Mouse (Mus musculus) forebrain, embryonic 11.5 days (tissue): ENCODE results near the gene Gast. TPM values are rescaled to one million over a fixed set of nuclear protein-coding genes. Genes with fewer than 3 reads are reported as not detected.
A peak's percentile ranks its signal among the peaks of the same experiment; 100 is the strongest.

ENCODE experiments used
- ATAC-seq: fragments of 200-750 bp; cut with Nextera tagmentation; replicated peaks from 2 replicates; pipeline ENCODE4 v1.8.0; 2017; ENCODE audit warnings: moderate TSS enrichment; ENCODE audit not compliant: low FRiP score
- DNase-seq: peaks from one replicate; pipeline ENCODE4 v3.0.0-alpha.2; 2017; ENCODE audit warnings: low spot score
- H3K27ac ChIP-seq: fragments of 300-500 bp; sonication (generic); 2 replicates; pipeline ENCODE4 v1.5.1; 2014; ENCODE audit warnings: low read depth, low read length
- H3K27me3 ChIP-seq: fragments of 300-500 bp; sonication (generic); 2 replicates; pipeline ENCODE4 v1.6.1; 2014; ENCODE audit warnings: mild to moderate bottlenecking, low read length, mixed read lengths; ENCODE audit not compliant: control insufficient read depth, insufficient read depth
- H3K36me3 ChIP-seq: fragments of 300-500 bp; sonication (generic); 2 replicates; pipeline ENCODE4 v1.6.1; 2014; ENCODE audit warnings: mild to moderate bottlenecking, low read length, moderate library complexity, mixed read lengths; ENCODE audit not compliant: control insufficient read depth, insufficient read depth
- H3K4me1 ChIP-seq: fragments of 300-500 bp; sonication (generic); replicated peaks from 2 replicates; pipeline ENCODE4 v1.6.1; 2014; ENCODE audit warnings: low read length, mixed read lengths; ENCODE audit not compliant: control insufficient read depth, insufficient read depth
- H3K4me2 ChIP-seq: fragments of 300-500 bp; sonication (generic); 2 replicates; pipeline ENCODE4 v1.6.1; 2014; ENCODE audit warnings: low read depth, mild to moderate bottlenecking, low read length, moderate library complexity, mixed read lengths; ENCODE audit not compliant: severe bottlenecking
- H3K4me3 ChIP-seq: fragments of 300-500 bp; sonication (generic); 2 replicates; pipeline ENCODE4 v1.5.1; 2014; ENCODE audit warnings: low read depth, low read length
- H3K9ac ChIP-seq: fragments of 300-500 bp; sonication (generic); 2 replicates; pipeline ENCODE4 v1.6.1; 2014; ENCODE audit warnings: low read length
- H3K9me3 ChIP-seq: fragments of 300-500 bp; sonication (generic); 2 replicates; pipeline ENCODE4 v1.6.1; 2016; ENCODE audit warnings: low read length, mixed read lengths; ENCODE audit not compliant: control insufficient read depth
- WGBS: fragments of 180-500 bp; shearing (Covaris S2); extraction: QIAGEN DNeasy Blood & Tissue Kit; methylation state at CpG from one replicate; pipeline ENCODE4 v1.1.7; 2014; 5-methylcytosine and 5-hydroxymethylcytosine counted together
- polyA plus RNA-seq: library from polyadenylated mRNA; unstranded; fragments of >200 nt; fragmentation: Nextera tagmentation; extraction: Ambion mirVana; gene quantifications from 2 replicates; pipeline ENCODE4 v1.2.1, GENCODE M21; 2014

Gast gene
- polyA plus RNA-seq, 1 experiment from 2014 or later, result 0.79 TPM

- H3K27me3 ChIP-seq, result no peaks in the 10 kb centered on the region
- H3K9me3 ChIP-seq, result no peaks in the 10 kb centered on the region
- H3K4me2 ChIP-seq, result no peak overlapping the region
- no peaks in the 10 kb centered on the region for H3K36me3 ChIP-seq
- H3K9ac ChIP-seq, result no peak overlapping the region
- 73% methylated on average over 3 of the region's 3 CpGs for whole genome bisulfite sequencing
- H3K27ac ChIP-seq, result peak overlapping the region; percentile 18; the same call in 1 of the 2 replicates
- no peak overlapping the region for H3K4me3 ChIP-seq
- ATAC-seq (no peak), DNase-seq (no peak)
- H3K4me1 ChIP-seq, result 0 out of 2 replicates have a peak, but pooled peaks cover 5% of the 10 kb centered on the region
These were observed 1.5 kb downstream of the Gast start for GRCm38 (mm10) chr11:100335731-100336130.

GRCm38 (mm10) chr11:100344269-100344668 lies 10.1 kb downstream of the Gast start:
- 93% methylated on average over 10 of the region's 10 CpGs for WGBS
- ATAC-seq (no peak), DNase-seq (no peak)
- no peaks in the 10 kb centered on the region for H3K9me3 ChIP-seq
- H3K27ac ChIP-seq, result no peak overlapping the region
- no peaks in the 10 kb centered on the region for H3K36me3 ChIP-seq
- H3K4me1 ChIP-seq, result no peaks in the 10 kb centered on the region
- H3K9ac ChIP-seq, result no peak overlapping the region
- no peaks in the 10 kb centered on the region for H3K27me3 ChIP-seq
- H3K4me3 ChIP-seq, result no peak overlapping the region
- no peak overlapping the region for H3K4me2 ChIP-seq

- H3K9ac ChIP-seq, result no peak overlapping the region
- peaks cover 4% of the 10 kb centered on the region; the same call in 1 of the 2 replicates for H3K27me3 ChIP-seq
These were observed 18.1 kb downstream of the Gast start for GRCm38 (mm10) chr11:100352076-100352857.

GRCm38 (mm10) chr11:100355151-100355951 lies 21.1 kb downstream of the Gast start:
- no peak overlapping the region for H3K27ac ChIP-seq
- under 1% methylated on average over 54 of the region's 54 CpGs for WGBS
- H3K36me3 ChIP-seq, result no peaks in the 10 kb centered on the region; the same call in 1 of the 2 replicates
- peak overlapping the region; percentile 92 for H3K4me2 ChIP-seq
- H3K9ac ChIP-seq, result peak overlapping the region; percentile 67
- peak; percentile 72 for ATAC-seq
- peak overlapping the region; percentile 62 for H3K4me3 ChIP-seq
- H3K9me3 ChIP-seq, result no peaks in the 10 kb centered on the region
- peaks cover 4% of the 10 kb centered on the region; the same call in 1 of the 2 replicates for H3K27me3 ChIP-seq
- no peaks in the 10 kb centered on the region; the same call in 1 of the 2 replicates for H3K4me1 ChIP-seq
- peak; percentile 77 for DNase-seq

More at GRCm38 (mm10) chr11:100352076-100352857, 18.1 kb downstream of the Gast start:
- no peak for ATAC-seq
- no peak overlapping the region for H3K4me2 ChIP-seq
- H3K9me3 ChIP-seq, result no peaks in the 10 kb centered on the region
- no peak for DNase-seq
- H3K4me3 ChIP-seq, result no peak overlapping the region
- no peaks in the 10 kb centered on the region; the same call in 1 of the 2 replicates for H3K36me3 ChIP-seq
- no peak overlapping the region for H3K27ac ChIP-seq
- H3K4me1 ChIP-seq, result no peaks in the 10 kb centered on the region; the same call in 1 of the 2 replicates
- 40% methylated on average over 10 of the region's 10 CpGs for WGBS

- Histone ChIP-seq H3K9ac (peak within 1 kb of the TSS; percentile 67), H3K4me3 (peak within 1 kb of the TSS; percentile 62), H3K4me2 (peak within 1 kb of the TSS; percentile 92), H3K9me3 (no peaks in the 10 kb centered on the region), H3K27ac (0 out of 2 replicates have a peak within 1 kb of the TSS, but pooled peaks have one; percentile 39), H3K36me3 (no peaks in the 10 kb centered on the region; the same call in 1 of the 2 replicates), H3K27me3 (peaks cover 4% of the 10 kb centered on the region; the same call in 1 of the 2 replicates), H3K4me1 (no peaks in the 10 kb centered on the region; the same call in 1 of the 2 replicates)
- DNase-seq (peak; percentile 90), ATAC-seq (peak; percentile 75)
- WGBS, result 1% methylated on average over 49 of the region's 49 CpGs
These were observed 22.0 kb downstream of the Gast start, which contains the start of gene Hap1 for GRCm38 (mm10) chr11:100355972-100356818. Gene Hap1 (minus strand): TSS chr11:100356128.

- DNase-seq (no peak), ATAC-seq (0 out of 2 replicates have a peak, but pooled peaks have one; percentile 16)
- no peaks in the 10 kb centered on the region for H3K9me3 ChIP-seq
- H3K27me3 ChIP-seq, result peaks cover 4% of the 10 kb centered on the region; the same call in 1 of the 2 replicates
- peak overlapping the region; percentile 62 for H3K4me3 ChIP-seq
- H3K27ac ChIP-seq, result no peak overlapping the region
- H3K9ac ChIP-seq, result peak overlapping the region; percentile 67
- 15% methylated on average over 9 of the region's 9 CpGs for WGBS
- peak overlapping the region; percentile 92 for H3K4me2 ChIP-seq
- H3K4me1 ChIP-seq, result no peaks in the 10 kb centered on the region
- no peaks in the 10 kb centered on the region; the same call in 1 of the 2 replicates for H3K36me3 ChIP-seq
These were observed 22.6 kb downstream of the Gast start for GRCm38 (mm10) chr11:100356819-100357211.

- Histone ChIP-seq H3K36me3 (no peaks in the 10 kb centered on the region; the same call in 1 of the 2 replicates), H3K9me3 (no peaks in the 10 kb centered on the region), H3K4me2 (no peak overlapping the region), H3K9ac (no peak overlapping the region), H3K27ac (no peak overlapping the region), H3K27me3 (peaks cover 4% of the 10 kb centered on the region; the same call in 1 of the 2 replicates), H3K4me1 (no peaks in the 10 kb centered on the region), H3K4me3 (no peak overlapping the region)
- 53% methylated on average over 5 of the region's 5 CpGs for WGBS
- DNase-seq, result no peak
- ATAC-seq, result no peak
These were observed 23.2 kb downstream of the Gast start for GRCm38 (mm10) chr11:100357408-100357807.
